In the genomic region with DNA sequence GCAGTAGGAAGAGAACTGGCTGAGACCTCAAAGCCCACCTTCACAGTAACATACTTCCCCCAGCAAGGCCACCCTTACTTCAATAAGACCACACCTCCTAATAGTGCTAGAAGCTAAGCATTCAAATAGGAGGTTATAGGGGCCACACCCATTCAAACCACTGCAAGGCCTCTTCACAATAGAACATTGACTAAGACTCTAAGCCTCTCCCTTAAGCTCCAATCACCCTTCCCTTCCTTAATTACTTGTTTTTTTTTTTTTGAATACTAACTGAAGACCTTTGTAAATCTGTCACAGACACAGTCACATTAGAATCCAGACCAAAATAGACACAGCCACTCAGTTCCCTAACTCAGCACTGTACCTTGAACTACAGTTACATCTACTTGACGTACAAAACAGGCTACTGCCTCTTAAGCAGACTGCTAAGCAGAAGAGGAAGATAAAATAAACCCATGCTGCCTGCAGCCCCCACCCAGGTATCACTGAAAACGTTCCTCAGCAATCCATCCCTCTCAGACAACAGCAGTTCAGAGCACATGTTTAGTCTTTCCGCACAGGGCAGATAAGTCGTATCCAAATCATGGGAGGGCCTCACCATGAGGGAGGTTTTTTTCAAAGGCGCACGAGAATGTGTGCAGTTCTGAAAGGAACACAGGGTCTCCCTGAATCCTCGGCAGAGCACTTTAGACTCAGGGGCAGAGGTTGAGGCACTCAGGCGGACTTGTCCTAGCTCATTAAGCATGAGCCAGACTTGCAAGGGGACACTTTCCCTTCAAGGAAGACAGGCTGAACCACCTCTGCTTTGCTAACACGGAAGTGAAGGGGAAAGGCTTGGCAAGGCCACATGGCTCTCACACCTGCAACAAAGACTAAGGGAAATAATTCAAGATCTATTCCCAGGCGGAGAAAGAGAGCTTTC, we compare ENCODE assay signal across 18 mouse cellular contexts.
A peak's percentile ranks its signal among the peaks of the same experiment; 100 is the strongest.
DNase-seq lines count a peak whose midpoint lies in the region; ATAC-seq and TF ChIP-seq lines count a peak whose summit lies in the region.
"Had no signal": no experiment of that assay in that cellular context is flagged by ENCODE, and none has a peak within 500 bp of the region (broad histone marks: within the 10 kb centered on the region; RNA-seq: fewer than 3 reads in every experiment).

No protein-coding gene starts in this region.

- H3K9ac ChIP-seq in midbrain, embryonic 11.5 days (ENCODE audit: low read length) = no peak overlapping the region
- H3K9ac ChIP-seq in midbrain, embryonic 14.5 days (replicated peaks; ENCODE audit: low read length) = no peak overlapping the region
- no peak overlapping the region for H3K9ac ChIP-seq in kidney, postnatal 0 days (ENCODE audit: low read depth, low read length)
- H3K9ac ChIP-seq: heart, embryonic 15.5 days; hindbrain, embryonic 14.5 days; liver, embryonic 13.5 days had no signal

- no peak overlapping the region for H3K4me3 ChIP-seq in midbrain, embryonic 11.5 days (ENCODE audit: low read depth, low read length)
- H3K4me3 ChIP-seq in midbrain, embryonic 14.5 days (replicated peaks; ENCODE audit: low read depth, low read length) = no peak overlapping the region
- H3K4me3 ChIP-seq in kidney, postnatal 0 days (replicated peaks; ENCODE audit: low read depth, low read length) = no peak overlapping the region
- H3K4me3 ChIP-seq: embryonic facial prominence, embryonic 10.5 days; erythroblast, embryonic 14.5 days; heart, embryonic 15.5 days; liver, embryonic 13.5 days; myocyte had no signal

- TF ChIP-seq CTCF in kidney, postnatal 0 days (IDR thresholded peaks at IDR 0.05; ENCODE audit: low read depth) = no peak

- H3K4me1 ChIP-seq in midbrain, embryonic 11.5 days (ENCODE audit: control insufficient read depth, insufficient read depth, low read length) = no peaks in the 10 kb centered on the region
- no peaks in the 10 kb centered on the region for H3K4me1 ChIP-seq in midbrain, embryonic 14.5 days (ENCODE audit: control insufficient read depth, insufficient read depth, low read length)
- peaks cover 9% of the 10 kb centered on the region for H3K4me1 ChIP-seq in kidney, postnatal 0 days (replicated peaks; ENCODE audit: insufficient read depth, low read length)
- H3K4me1 ChIP-seq: liver, embryonic 13.5 days had no signal

- H3K36me3 ChIP-seq in midbrain, embryonic 11.5 days (ENCODE audit: control insufficient read depth, insufficient read depth, low read length) = no peaks in the 10 kb centered on the region
- no peaks in the 10 kb centered on the region for H3K36me3 ChIP-seq in midbrain, embryonic 14.5 days (ENCODE audit: control insufficient read depth, insufficient read depth, low read length)
- no peaks in the 10 kb centered on the region for H3K36me3 ChIP-seq in kidney, postnatal 0 days (ENCODE audit: insufficient read depth, low read length)
- H3K36me3 ChIP-seq: embryonic facial prominence, embryonic 10.5 days; heart, embryonic 15.5 days; liver, embryonic 13.5 days had no signal

- H3K27me3 ChIP-seq in midbrain, embryonic 11.5 days (ENCODE audit: control insufficient read depth, insufficient read depth, low read length) = no peaks in the 10 kb centered on the region
- no peaks in the 10 kb centered on the region for H3K27me3 ChIP-seq in midbrain, embryonic 14.5 days (ENCODE audit: control insufficient read depth, insufficient read depth, low read length)
- no peaks in the 10 kb centered on the region for H3K27me3 ChIP-seq in kidney, postnatal 0 days (ENCODE audit: insufficient read depth, low read length)
- H3K27me3 ChIP-seq: heart, embryonic 15.5 days; liver, embryonic 13.5 days had no signal

- DNase-seq in midbrain, embryonic 11.5 days (ENCODE audit: low spot score, missing footprints) = peak; percentile 79
- DNase-seq in midbrain, embryonic 14.5 days = no peak
- peak; percentile 61 for DNase-seq in kidney, adult 11 months
- peak; percentile 66 for DNase-seq in kidney, postnatal 0 days (ENCODE audit: low spot score)
- no peak for DNase-seq in right cerebral cortex, adult 18-20 months
- DNase-seq in embryo, embryonic 9.5 days (ENCODE audit: extremely low spot score) = no peak
- DNase-seq: cerebellum, postnatal 14 days; gastrocnemius, postnatal 36 days; liver, embryonic 13.5 days; lung, postnatal 14 days had no signal

- no peak overlapping the region for H3K4me2 ChIP-seq in midbrain, embryonic 11.5 days
- H3K4me2 ChIP-seq in midbrain, embryonic 14.5 days (ENCODE audit: low read length) = no peak overlapping the region
- H3K4me2 ChIP-seq in kidney, postnatal 0 days (ENCODE audit: low read length) = no peak overlapping the region
- H3K4me2 ChIP-seq: heart, embryonic 15.5 days; hindbrain, embryonic 14.5 days; liver, embryonic 13.5 days had no signal

- no peaks in the 10 kb centered on the region for H3K9me3 ChIP-seq in midbrain, embryonic 11.5 days (ENCODE audit: control insufficient read depth, low read length)
- no peaks in the 10 kb centered on the region for H3K9me3 ChIP-seq in midbrain, embryonic 14.5 days (ENCODE audit: control insufficient read depth, low read length)
- no peaks in the 10 kb centered on the region for H3K9me3 ChIP-seq in kidney, postnatal 0 days (replicated peaks; ENCODE audit: low read length)
- H3K9me3 ChIP-seq: embryonic facial prominence, embryonic 10.5 days; heart, embryonic 15.5 days; liver, embryonic 13.5 days had no signal

- 60% methylated on average over 10 of the region's 10 CpGs for WGBS in midbrain, embryonic 11.5 days
- WGBS in midbrain, embryonic 14.5 days = 71% methylated on average over 10 of the region's 10 CpGs
- WGBS in kidney, postnatal 0 days = 40% methylated on average over 10 of the region's 10 CpGs

- no peak for ATAC-seq in midbrain, embryonic 11.5 days (ENCODE audit: low FRiP score)
- no peak for ATAC-seq in midbrain, embryonic 14.5 days (ENCODE audit: low FRiP score, low TSS enrichment)
- peak; percentile 91 for ATAC-seq in kidney, postnatal 0 days (replicated peaks; ENCODE audit: low FRiP score, low read depth)
- no peak for ATAC-seq in inflammation-experienced regulatory T-cells, adult 6 months
- ATAC-seq: activated CD4-positive, CD25-positive, alpha-beta regulatory T cell, adult 4 months; CD4-positive, CD25-positive, alpha-beta regulatory T cell, adult 4 months had no signal

- H3K27ac ChIP-seq in midbrain, embryonic 11.5 days (ENCODE audit: low read depth, low read length) = no peak overlapping the region
- no peak overlapping the region for H3K27ac ChIP-seq in midbrain, embryonic 14.5 days (replicated peaks; ENCODE audit: low read depth, low read length)
- H3K27ac ChIP-seq in kidney, postnatal 0 days = peak overlapping the region; percentile 57
- H3K27ac ChIP-seq: embryonic facial prominence, embryonic 10.5 days; heart, embryonic 15.5 days; hindbrain, embryonic 14.5 days; liver, embryonic 13.5 days had no signal

Comparison
In these comparisons a context has a peak if more than half of its experiments do, and no peak if none do; other contexts are left out.
1. DNase-seq: peak in midbrain, embryonic 11.5 days (single experiment), kidney, adult 11 months (single experiment) and kidney, postnatal 0 days (single experiment); none in midbrain, embryonic 14.5 days (single experiment), right cerebral cortex, adult 18-20 months (single experiment) and embryo, embryonic 9.5 days (single experiment).